Mouse (Mus musculus): Measurements from ENCODE around the gene Rflna. TPM values are rescaled to one million over a fixed set of nuclear protein-coding genes. Genes with fewer than 3 reads are reported as not detected.

The Rflna gene
- polyA plus RNA-seq, 1 experiment from 2014 or later, result 8.6 TPM

DNA sequence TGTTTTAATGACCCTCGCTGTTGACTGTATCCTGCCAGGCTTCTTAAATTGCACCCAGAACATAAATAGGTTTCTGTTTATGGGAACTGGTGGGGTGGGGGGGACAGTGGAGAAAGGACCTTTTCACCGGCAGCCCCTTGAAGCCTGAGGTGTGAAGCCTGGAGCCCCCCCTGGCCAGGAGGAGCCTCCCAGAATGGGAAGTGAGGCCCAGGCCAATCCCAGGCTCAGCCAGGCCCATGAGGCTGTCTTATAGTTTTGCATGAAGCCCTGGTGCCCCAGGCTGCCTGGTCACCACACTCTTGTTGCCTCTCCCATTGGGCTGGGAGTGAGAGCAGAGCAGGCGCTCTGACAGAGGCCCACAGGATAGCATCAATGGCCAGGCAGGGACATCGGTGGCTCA is 5.1 kb upstream of the Rflna start:
- WGBS, result 71% methylated on average over 4 of the region's 4 CpGs
- no peak overlapping the region for H3K4me3 ChIP-seq (ENCODE audit: low read depth, low read length)
- peaks cover 5% of the 10 kb centered on the region for H3K4me1 ChIP-seq (ENCODE audit: control insufficient read depth, insufficient read depth, low read length)
- no peak overlapping the region for H3K27ac ChIP-seq (ENCODE audit: low read depth, low read length)
- no peaks in the 10 kb centered on the region for H3K27me3 ChIP-seq (ENCODE audit: control insufficient read depth, insufficient read depth, low read length)
- ATAC-seq (ENCODE audit: insufficient read depth, low FRiP score, low TSS enrichment), result no peak
- no peaks in the 10 kb centered on the region for H3K9me3 ChIP-seq (ENCODE audit: control insufficient read depth, low read length)
- no peak for DNase-seq (ENCODE audit: low spot score)
- H3K9ac ChIP-seq (ENCODE audit: low read length), result no peak overlapping the region
- no peak overlapping the region for H3K4me2 ChIP-seq (ENCODE audit: low read depth)
- H3K36me3 ChIP-seq (ENCODE audit: control insufficient read depth, insufficient read depth, low read length), result no peaks in the 10 kb centered on the region

DNA sequence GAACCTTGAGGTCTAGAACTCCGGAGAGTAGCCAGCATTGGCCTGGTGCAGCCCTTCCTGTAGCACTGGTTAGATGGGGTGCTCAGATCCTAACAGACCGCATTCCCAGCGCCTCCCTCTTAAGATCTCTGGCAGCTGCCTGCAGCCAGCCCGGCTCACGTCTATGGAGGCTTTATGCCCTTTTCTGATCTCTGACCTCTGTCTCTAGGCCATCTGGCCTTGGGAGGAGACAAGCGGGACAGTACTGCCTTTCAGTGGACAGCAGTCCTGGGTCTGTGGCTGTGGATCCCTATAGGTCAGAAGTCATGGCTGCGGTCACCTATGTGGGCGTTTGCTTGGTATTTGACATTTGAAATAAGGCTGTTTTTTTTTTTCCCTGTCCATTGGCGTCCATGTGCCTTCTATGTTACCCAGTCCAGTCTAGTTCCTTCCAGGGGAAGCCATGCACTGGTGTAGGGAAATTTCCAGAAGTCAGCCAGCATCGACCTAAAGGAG is 2.2 kb upstream of the Rflna start:
- Histone ChIP-seq H3K27me3 (ENCODE audit: control insufficient read depth, insufficient read depth, low read length) (peaks cover 4% of the 10 kb centered on the region), H3K4me2 (ENCODE audit: low read depth) (no peak overlapping the region), H3K27ac (ENCODE audit: low read depth, low read length) (no peak overlapping the region), H3K9me3 (ENCODE audit: control insufficient read depth, low read length) (no peaks in the 10 kb centered on the region), H3K36me3 (ENCODE audit: control insufficient read depth, insufficient read depth, low read length) (no peaks in the 10 kb centered on the region), H3K4me1 (ENCODE audit: control insufficient read depth, insufficient read depth, low read length) (peaks cover 15% of the 10 kb centered on the region), H3K9ac (ENCODE audit: low read length) (no peak overlapping the region), H3K4me3 (ENCODE audit: low read depth, low read length) (no peak overlapping the region)
- DNase-seq (ENCODE audit: low spot score) (no peak), ATAC-seq (ENCODE audit: insufficient read depth, low FRiP score, low TSS enrichment) (no peak)
- WGBS, result 51% methylated on average over 10 of the region's 10 CpGs

DNA sequence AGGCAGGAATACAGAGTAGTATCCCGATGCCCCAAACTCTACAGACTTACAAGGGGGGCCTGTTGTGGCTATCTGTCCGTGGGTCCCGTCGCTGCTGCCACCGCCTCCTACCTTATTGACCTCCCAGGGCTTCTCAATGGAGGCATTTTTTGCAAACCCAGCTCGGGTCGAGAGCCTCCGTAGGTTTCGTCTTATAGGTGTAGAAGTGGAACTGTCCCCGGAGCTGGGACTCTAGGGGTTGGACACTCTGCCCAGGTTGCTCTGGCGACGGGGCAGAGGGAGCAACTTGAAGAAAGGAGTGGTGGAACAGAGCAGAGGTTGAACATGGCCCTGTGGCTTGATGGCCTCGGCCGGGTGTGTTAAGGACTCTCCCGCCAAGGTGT is 843 bp downstream of the Rflna start:
- WGBS, result 9% methylated on average over 15 of the region's 15 CpGs
- Histone ChIP-seq H3K4me2 (ENCODE audit: low read depth) (peak overlapping the region; percentile 66), H3K36me3 (ENCODE audit: control insufficient read depth, insufficient read depth, low read length) (no peaks in the 10 kb centered on the region), H3K27me3 (ENCODE audit: control insufficient read depth, insufficient read depth, low read length) (peaks cover 4% of the 10 kb centered on the region), H3K9me3 (ENCODE audit: control insufficient read depth, low read length) (no peaks in the 10 kb centered on the region), H3K4me1 (ENCODE audit: control insufficient read depth, insufficient read depth, low read length) (peaks cover 15% of the 10 kb centered on the region), H3K4me3 (ENCODE audit: low read depth, low read length) (peak overlapping the region; percentile 32), H3K27ac (ENCODE audit: low read depth, low read length) (no peak overlapping the region), H3K9ac (ENCODE audit: low read length) (peak overlapping the region; percentile 44)
- DNase-seq (ENCODE audit: low spot score) (no peak), ATAC-seq (ENCODE audit: insufficient read depth, low FRiP score, low TSS enrichment) (no peak)

DNA sequence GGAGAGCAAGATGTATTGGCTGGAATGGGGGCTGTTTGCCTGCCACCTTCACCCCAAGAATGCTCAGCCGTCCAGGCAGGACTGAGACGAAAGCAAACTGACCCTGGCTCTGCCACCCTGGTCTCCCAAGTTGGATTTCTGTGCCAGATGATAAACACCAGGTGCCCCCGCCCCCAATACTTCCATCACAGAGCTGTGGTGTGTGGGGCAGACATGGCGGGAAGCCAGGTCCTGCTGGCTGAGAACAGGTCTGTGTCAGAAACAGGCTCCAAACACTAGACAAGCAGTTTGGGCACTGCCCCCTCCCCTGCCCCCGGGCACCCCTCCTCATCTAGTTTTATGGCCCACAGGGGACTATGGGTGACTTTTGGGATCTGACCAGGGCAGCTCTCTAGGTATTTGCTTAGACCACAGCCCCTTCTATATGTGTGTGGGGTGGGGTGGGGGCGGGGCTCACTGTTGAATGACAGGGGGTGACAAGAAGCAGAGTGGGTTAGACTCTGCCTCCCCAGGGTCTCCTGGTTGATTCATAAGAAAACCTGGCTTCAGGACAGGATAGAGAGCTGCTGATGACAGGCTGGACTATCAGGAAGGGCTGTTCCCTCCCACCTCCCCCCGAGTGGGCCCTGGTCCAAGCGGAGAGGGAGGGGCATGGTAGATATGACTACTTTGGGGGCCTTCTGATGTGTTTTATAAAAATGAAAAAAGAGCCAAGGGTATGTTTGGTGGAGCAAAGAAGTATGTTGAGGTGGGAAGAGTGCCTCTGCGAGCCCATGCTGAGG is 3.0 kb downstream of the Rflna start:
- H3K27me3 ChIP-seq (ENCODE audit: control insufficient read depth, insufficient read depth, low read length), result peaks cover 4% of the 10 kb centered on the region
- DNase-seq (ENCODE audit: low spot score) (no peak), ATAC-seq (ENCODE audit: insufficient read depth, low FRiP score, low TSS enrichment) (no peak)
- H3K4me1 ChIP-seq (ENCODE audit: control insufficient read depth, insufficient read depth, low read length), result peaks cover 15% of the 10 kb centered on the region
- no peak overlapping the region for H3K27ac ChIP-seq (ENCODE audit: low read depth, low read length)
- 69% methylated on average over 9 of the region's 9 CpGs for WGBS
- H3K36me3 ChIP-seq (ENCODE audit: control insufficient read depth, insufficient read depth, low read length), result no peaks in the 10 kb centered on the region
- H3K9me3 ChIP-seq (ENCODE audit: control insufficient read depth, low read length), result no peaks in the 10 kb centered on the region
- H3K4me2 ChIP-seq (ENCODE audit: low read depth), result no peak overlapping the region
- H3K9ac ChIP-seq (ENCODE audit: low read length), result no peak overlapping the region
- no peak overlapping the region for H3K4me3 ChIP-seq (ENCODE audit: low read depth, low read length)

DNA sequence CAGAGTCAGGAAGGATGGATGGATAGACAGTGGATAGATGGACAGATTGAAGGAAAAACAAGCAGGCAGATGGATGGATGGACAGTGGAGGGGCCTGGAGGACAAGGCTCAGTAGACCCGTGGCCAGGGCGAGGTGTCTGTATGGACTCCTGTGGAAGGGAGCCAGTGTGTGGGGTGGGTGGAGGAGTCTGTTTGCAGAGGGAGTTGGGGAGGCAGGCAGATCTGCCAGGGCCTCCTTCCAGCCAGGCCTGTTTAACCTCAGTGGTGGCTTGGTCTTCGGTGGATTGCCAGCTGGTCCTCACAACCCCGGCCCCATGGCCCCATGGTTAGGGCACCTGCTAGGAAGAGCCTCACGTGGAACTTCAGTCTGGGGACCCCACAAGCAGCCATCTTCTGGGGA is 3.9 kb downstream of the Rflna start:
- Histone ChIP-seq H3K27ac (ENCODE audit: low read depth, low read length) (no peak overlapping the region), H3K27me3 (ENCODE audit: control insufficient read depth, insufficient read depth, low read length) (peaks cover 4% of the 10 kb centered on the region), H3K4me1 (ENCODE audit: control insufficient read depth, insufficient read depth, low read length) (peaks cover 15% of the 10 kb centered on the region), H3K36me3 (ENCODE audit: control insufficient read depth, insufficient read depth, low read length) (no peaks in the 10 kb centered on the region), H3K4me2 (ENCODE audit: low read depth) (no peak overlapping the region), H3K4me3 (ENCODE audit: low read depth, low read length) (no peak overlapping the region), H3K9me3 (ENCODE audit: control insufficient read depth, low read length) (no peaks in the 10 kb centered on the region), H3K9ac (ENCODE audit: low read length) (no peak overlapping the region)
- ATAC-seq (ENCODE audit: insufficient read depth, low FRiP score, low TSS enrichment) (no peak), DNase-seq (ENCODE audit: low spot score) (no peak)
- WGBS, result 79% methylated on average over 5 of the region's 5 CpGs

DNA sequence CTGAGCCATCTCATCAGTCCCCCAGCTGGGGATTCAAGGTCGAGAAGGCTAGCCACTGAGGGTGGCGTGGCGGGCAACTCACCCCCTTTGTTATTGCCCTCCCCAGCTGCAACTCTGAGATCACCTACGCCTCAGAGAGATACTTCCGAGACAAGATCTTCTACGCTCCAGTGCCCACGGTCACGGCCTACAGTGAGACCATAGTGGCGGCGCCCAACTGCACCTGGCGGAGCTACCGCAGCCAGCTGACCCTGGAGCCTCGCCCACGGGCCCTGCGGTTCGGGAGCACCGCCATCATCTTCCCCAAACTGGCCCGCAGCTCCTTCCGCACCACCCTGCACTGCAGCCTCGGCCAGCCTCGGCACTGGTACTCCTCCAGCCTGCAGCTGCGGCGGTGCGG is 8.1 kb downstream of the Rflna start:
- Histone ChIP-seq H3K9ac (ENCODE audit: low read length) (no peak overlapping the region), H3K36me3 (ENCODE audit: control insufficient read depth, insufficient read depth, low read length) (no peaks in the 10 kb centered on the region; the same call in none of the 2 replicates), H3K27ac (ENCODE audit: low read depth, low read length) (no peak overlapping the region), H3K4me3 (ENCODE audit: low read depth, low read length) (no peak overlapping the region), H3K4me1 (ENCODE audit: control insufficient read depth, insufficient read depth, low read length) (no peaks in the 10 kb centered on the region), H3K27me3 (ENCODE audit: control insufficient read depth, insufficient read depth, low read length) (no peaks in the 10 kb centered on the region), H3K4me2 (ENCODE audit: low read depth) (no peak overlapping the region), H3K9me3 (ENCODE audit: control insufficient read depth, low read length) (no peaks in the 10 kb centered on the region)
- ATAC-seq (ENCODE audit: insufficient read depth, low FRiP score, low TSS enrichment) (no peak), DNase-seq (ENCODE audit: low spot score) (no peak)
- WGBS, result 92% methylated on average over 24 of the region's 24 CpGs

DNA sequence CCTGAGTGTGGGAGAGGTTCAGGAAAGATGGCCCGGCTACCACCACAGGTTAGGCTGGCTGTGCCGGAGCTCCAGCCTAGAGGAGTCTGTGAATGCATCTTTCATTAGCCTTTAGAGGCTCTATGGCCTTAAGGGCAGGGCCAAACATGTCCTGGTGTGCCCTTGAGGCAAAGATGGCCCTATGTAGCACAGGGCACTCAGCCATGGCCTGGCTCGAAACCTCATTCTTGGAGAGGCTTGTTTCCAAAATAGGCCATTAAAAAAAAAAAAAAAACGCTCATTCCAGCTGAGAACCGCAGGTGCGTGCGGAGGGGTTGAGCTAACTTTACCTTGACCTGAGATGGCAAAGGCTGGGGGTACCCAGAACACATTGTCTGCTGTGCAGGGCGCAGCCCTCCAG is 8.6 kb downstream of the Rflna start:
- 93% methylated on average over 8 of the region's 8 CpGs for WGBS
- Histone ChIP-seq H3K27ac (ENCODE audit: low read depth, low read length) (no peak overlapping the region), H3K9me3 (ENCODE audit: control insufficient read depth, low read length) (no peaks in the 10 kb centered on the region), H3K4me3 (ENCODE audit: low read depth, low read length) (no peak overlapping the region), H3K36me3 (ENCODE audit: control insufficient read depth, insufficient read depth, low read length) (peaks cover 3% of the 10 kb centered on the region), H3K4me2 (ENCODE audit: low read depth) (no peak overlapping the region), H3K9ac (ENCODE audit: low read length) (no peak overlapping the region), H3K27me3 (ENCODE audit: control insufficient read depth, insufficient read depth, low read length) (no peaks in the 10 kb centered on the region), H3K4me1 (ENCODE audit: control insufficient read depth, insufficient read depth, low read length) (no peaks in the 10 kb centered on the region)
- no peak for ATAC-seq (ENCODE audit: insufficient read depth, low FRiP score, low TSS enrichment)
- DNase-seq (ENCODE audit: low spot score), result no peak

DNA sequence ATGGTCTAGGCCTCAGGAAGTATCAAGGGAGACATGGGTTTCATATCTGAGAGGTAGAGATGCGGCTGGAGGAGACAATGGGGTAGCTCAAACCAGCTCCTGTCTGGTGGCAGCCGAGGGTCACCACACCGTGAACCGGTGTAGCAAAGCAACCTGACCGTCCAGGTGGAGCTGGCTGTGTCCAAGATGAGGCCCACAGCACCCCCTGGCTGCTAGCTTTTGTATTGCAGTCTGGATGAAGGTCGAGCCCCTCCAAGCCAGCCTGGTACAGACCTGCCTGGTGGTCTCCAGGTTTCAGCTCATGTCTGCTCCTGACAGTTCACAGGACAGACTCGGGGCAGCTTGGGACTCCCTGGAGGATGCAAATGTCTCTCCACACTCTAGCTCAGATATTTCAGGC is 11.5 kb downstream of the Rflna start:
- no peak overlapping the region for H3K4me2 ChIP-seq (ENCODE audit: low read depth)
- no peak overlapping the region for H3K27ac ChIP-seq (ENCODE audit: low read depth, low read length)
- H3K27me3 ChIP-seq (ENCODE audit: control insufficient read depth, insufficient read depth, low read length), result no peaks in the 10 kb centered on the region
- WGBS, result 59% methylated on average over 7 of the region's 7 CpGs
- peaks cover 20% of the 10 kb centered on the region for H3K36me3 ChIP-seq (ENCODE audit: control insufficient read depth, insufficient read depth, low read length)
- no peaks in the 10 kb centered on the region for H3K4me1 ChIP-seq (ENCODE audit: control insufficient read depth, insufficient read depth, low read length)
- no peaks in the 10 kb centered on the region for H3K9me3 ChIP-seq (ENCODE audit: control insufficient read depth, low read length)
- DNase-seq (ENCODE audit: low spot score) (peak; percentile 66), ATAC-seq (ENCODE audit: insufficient read depth, low FRiP score, low TSS enrichment) (no peak)
- H3K9ac ChIP-seq (ENCODE audit: low read length), result no peak overlapping the region
- H3K4me3 ChIP-seq (ENCODE audit: low read depth, low read length), result no peak overlapping the region

DNA sequence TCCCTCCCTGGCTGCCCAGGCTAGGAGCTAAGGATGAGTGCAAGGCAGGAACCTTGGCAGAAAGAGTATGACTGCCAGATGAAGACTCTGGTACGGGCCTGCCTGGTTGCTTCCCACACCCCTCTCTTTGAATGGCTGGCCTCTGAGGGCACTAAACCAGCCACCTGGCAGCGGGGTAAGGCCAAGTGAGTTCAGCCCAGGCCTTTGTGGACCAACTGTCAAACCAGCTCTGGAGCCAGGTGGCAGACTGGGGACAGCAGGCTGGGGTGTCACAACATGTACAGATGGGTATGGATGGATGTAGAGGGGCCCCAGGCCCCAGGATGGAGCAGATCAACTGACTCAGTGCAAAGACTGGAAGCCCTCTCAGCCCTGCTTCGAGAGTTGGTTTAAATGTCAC is 12.0 kb downstream of the Rflna start:
- no peak overlapping the region for H3K4me2 ChIP-seq (ENCODE audit: low read depth)
- no peak overlapping the region for H3K27ac ChIP-seq (ENCODE audit: low read depth, low read length)
- WGBS, result 88% methylated on average over 3 of the region's 3 CpGs
- peaks cover 20% of the 10 kb centered on the region for H3K36me3 ChIP-seq (ENCODE audit: control insufficient read depth, insufficient read depth, low read length)
- no peak overlapping the region for H3K4me3 ChIP-seq (ENCODE audit: low read depth, low read length)
- no peaks in the 10 kb centered on the region for H3K9me3 ChIP-seq (ENCODE audit: control insufficient read depth, low read length)
- H3K27me3 ChIP-seq (ENCODE audit: control insufficient read depth, insufficient read depth, low read length), result no peaks in the 10 kb centered on the region
- no peak for DNase-seq (ENCODE audit: low spot score)
- H3K9ac ChIP-seq (ENCODE audit: low read length), result no peak overlapping the region
- no peaks in the 10 kb centered on the region for H3K4me1 ChIP-seq (ENCODE audit: control insufficient read depth, insufficient read depth, low read length)
- no peak for ATAC-seq (ENCODE audit: insufficient read depth, low FRiP score, low TSS enrichment)
